Mouse (Mus musculus): ENCODE results near the gene 3110070M22Rik. TPM values are rescaled to one million over a fixed set of nuclear protein-coding genes. Genes with fewer than 3 reads are reported as not detected.
A peak's percentile ranks its signal among the peaks of the same experiment; 100 is the strongest.
"Not testable (repeated sequence)": the region's sequence is repeated elsewhere in the genome, so short reads cannot be mapped to it uniquely, and the experiment has no call there.

The 3110070M22Rik gene
- 0.88 TPM in 1 of 2 replicates, not detected in the other for polyA plus RNA-seq (2011; ENCODE audit: insufficient read depth, insufficient read length, low replicate concordance, missing spikeins)

GRCm38 (mm10) chr13:119487880-119488580 lies at the start of gene 3110070M22Rik, which contains the start of gene Tmem267:
Gene 3110070M22Rik, minus strand, starts transcription at chr13:119488383.
Gene Tmem267, plus strand, starts transcription at chr13:119488039.
- 69% methylated on average over 87 of the region's 87 CpGs for WGBS
- TF ChIP-seq CTCF (IDR thresholded peaks at IDR 0.05; ENCODE audit: control insufficient read depth, insufficient read depth, low read length), result peak; percentile 44; the same call in 1 of the 2 replicates
- TF ChIP-seq POLR2A (IDR thresholded peaks at IDR 0.05; ENCODE audit: borderline replicate concordance, control insufficient read depth, low read depth, low read length), result no peak

DNA sequence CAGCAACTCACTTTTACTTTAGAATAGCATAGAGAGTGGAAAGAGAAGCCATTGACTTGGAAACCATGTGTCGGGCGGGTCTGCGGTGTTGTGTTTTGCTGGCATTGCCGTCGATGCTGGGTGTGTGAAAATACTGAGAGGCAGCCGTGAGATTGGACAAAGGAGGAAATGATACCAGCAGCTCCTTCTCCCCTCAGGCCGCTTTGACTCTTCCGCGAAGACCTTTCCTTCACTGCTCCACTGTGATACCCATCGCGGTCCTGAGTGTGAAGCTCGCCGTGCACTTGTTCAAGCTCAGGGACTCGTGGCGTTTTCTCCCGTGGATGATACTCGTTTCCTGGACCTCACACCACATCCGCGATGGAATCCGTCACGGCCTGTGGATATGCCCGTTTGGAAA lies 6.8 kb upstream of the 3110070M22Rik start:
- not testable (repeated sequence) for H3K4me3 ChIP-seq (replicated peaks; ENCODE audit: control insufficient read depth, low read depth, low read length); H3K27ac ChIP-seq (ENCODE audit: control insufficient read depth, insufficient read depth, low read depth, low read length, poor library complexity); H3K4me1 ChIP-seq (ENCODE audit: control insufficient read depth, insufficient read depth, low read length)
- WGBS, result 87% methylated on average over 13 of the region's 22 CpGs

More at GRCm38 (mm10) chr13:119487880-119488580, at the start of gene 3110070M22Rik, which contains the start of gene Tmem267:
- Histone ChIP-seq H3K4me1 (ENCODE audit: control insufficient read depth, insufficient read depth, low read length) (no peaks in the 10 kb centered on the region), H3K4me3 (replicated peaks; ENCODE audit: control insufficient read depth, low read depth, low read length) (peak within 1 kb of the TSS; percentile 85), H3K27ac (ENCODE audit: control insufficient read depth, insufficient read depth, low read depth, low read length, poor library complexity) (peak within 1 kb of the TSS; percentile 5)

- 86% methylated on average over 10 of the region's 10 CpGs for WGBS
- H3K27ac ChIP-seq (ENCODE audit: control insufficient read depth, insufficient read depth, low read depth, low read length, poor library complexity); H3K4me1 ChIP-seq (ENCODE audit: control insufficient read depth, insufficient read depth, low read length); H3K4me3 ChIP-seq (replicated peaks; ENCODE audit: control insufficient read depth, low read depth, low read length): not testable (repeated sequence)
Measured at GRCm38 (mm10) chr13:119492083-119492482, 3.9 kb upstream of the 3110070M22Rik start.

DNA sequence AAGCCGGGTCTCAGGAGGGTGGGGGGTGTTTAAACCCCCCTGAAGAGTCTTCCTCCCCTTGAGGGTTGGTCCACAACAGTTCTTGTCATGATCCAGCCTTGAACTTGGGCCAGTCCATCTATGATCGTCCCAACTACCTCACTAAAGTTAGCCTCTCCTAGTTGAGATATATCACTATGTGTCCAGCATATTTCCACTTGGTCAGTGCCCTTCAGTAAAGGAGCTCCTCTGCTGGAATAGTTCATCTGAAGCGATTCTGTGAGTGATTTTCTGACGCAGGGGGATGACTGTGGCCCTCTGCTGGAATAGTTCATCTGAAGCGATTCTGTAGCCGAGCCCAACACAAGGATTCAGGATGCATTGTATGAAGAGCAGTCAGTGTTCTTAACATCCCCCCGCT lies 829 bp downstream of the 3110070M22Rik start:
- Histone ChIP-seq H3K4me1 (ENCODE audit: control insufficient read depth, insufficient read depth, low read length) (no peaks in the 10 kb centered on the region), H3K4me3 (replicated peaks; ENCODE audit: control insufficient read depth, low read depth, low read length) (peak overlapping the region; percentile 85), H3K27ac (ENCODE audit: control insufficient read depth, insufficient read depth, low read depth, low read length, poor library complexity) (no peak overlapping the region)
- no peak for TF ChIP-seq CTCF (IDR thresholded peaks at IDR 0.05; ENCODE audit: control insufficient read depth, insufficient read depth, low read length)
- whole genome bisulfite sequencing, result 54% methylated on average over 7 of the region's 7 CpGs

DNA sequence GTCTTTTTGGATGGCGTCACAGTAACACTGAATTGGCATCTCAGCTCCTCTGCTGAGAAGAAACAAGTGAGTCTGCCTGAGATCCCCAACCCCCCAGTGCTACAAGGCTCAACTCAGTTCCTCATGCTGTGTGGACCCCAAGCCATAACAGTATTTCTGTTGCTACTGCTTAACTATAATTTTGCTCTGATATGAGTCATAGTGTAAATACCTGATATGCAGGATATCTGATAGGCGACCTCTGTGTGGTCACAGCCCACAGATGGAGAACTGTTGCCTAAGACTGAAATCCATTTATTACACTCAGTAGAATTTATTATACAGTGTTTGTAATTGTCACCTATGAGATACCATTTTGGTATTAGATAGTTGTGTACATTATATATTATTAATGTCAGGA lies 10.4 kb downstream of the 3110070M22Rik start:
- no peaks in the 10 kb centered on the region for H3K4me1 ChIP-seq (ENCODE audit: control insufficient read depth, insufficient read depth, low read length)
- WGBS, result 82% methylated on average over 2 of the region's 2 CpGs
- no peak overlapping the region for H3K27ac ChIP-seq (ENCODE audit: control insufficient read depth, insufficient read depth, low read depth, low read length, poor library complexity)
- H3K4me3 ChIP-seq (replicated peaks; ENCODE audit: control insufficient read depth, low read depth, low read length), result no peak overlapping the region
- TF ChIP-seq POLR2A (IDR thresholded peaks at IDR 0.05; ENCODE audit: borderline replicate concordance, control insufficient read depth, low read depth, low read length) (no peak), CTCF (IDR thresholded peaks at IDR 0.05; ENCODE audit: control insufficient read depth, insufficient read depth, low read length) (no peak)

DNA sequence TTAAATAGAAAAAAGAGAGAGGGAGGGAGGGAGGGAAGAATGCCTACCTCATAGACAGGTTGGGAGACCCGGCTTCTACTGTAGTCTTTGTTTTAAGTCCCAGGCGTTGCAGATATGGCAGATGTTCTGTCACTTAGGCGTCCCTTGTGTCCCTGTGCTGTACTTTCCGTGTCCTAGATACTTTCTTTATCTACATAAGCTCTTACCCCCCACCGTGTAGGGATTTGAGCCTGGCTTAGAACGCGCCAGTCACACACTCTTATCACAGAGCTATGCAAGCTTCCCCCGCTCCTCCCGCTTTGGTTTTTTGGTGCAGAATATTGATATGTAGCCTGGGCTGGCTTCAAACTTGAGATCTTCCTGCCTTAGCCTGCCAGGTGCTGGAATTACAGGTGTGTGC lies 11.6 kb downstream of the 3110070M22Rik start:
- TF ChIP-seq POLR2A (IDR thresholded peaks at IDR 0.05; ENCODE audit: borderline replicate concordance, control insufficient read depth, low read depth, low read length), result no peak
- no peak for TF ChIP-seq CTCF (IDR thresholded peaks at IDR 0.05; ENCODE audit: control insufficient read depth, insufficient read depth, low read length)
- Histone ChIP-seq H3K4me3 (replicated peaks; ENCODE audit: control insufficient read depth, low read depth, low read length) (no peak overlapping the region), H3K4me1 (ENCODE audit: control insufficient read depth, insufficient read depth, low read length) (no peaks in the 10 kb centered on the region), H3K27ac (ENCODE audit: control insufficient read depth, insufficient read depth, low read depth, low read length, poor library complexity) (no peak overlapping the region)
- 80% methylated on average over 9 of the region's 9 CpGs for WGBS

DNA sequence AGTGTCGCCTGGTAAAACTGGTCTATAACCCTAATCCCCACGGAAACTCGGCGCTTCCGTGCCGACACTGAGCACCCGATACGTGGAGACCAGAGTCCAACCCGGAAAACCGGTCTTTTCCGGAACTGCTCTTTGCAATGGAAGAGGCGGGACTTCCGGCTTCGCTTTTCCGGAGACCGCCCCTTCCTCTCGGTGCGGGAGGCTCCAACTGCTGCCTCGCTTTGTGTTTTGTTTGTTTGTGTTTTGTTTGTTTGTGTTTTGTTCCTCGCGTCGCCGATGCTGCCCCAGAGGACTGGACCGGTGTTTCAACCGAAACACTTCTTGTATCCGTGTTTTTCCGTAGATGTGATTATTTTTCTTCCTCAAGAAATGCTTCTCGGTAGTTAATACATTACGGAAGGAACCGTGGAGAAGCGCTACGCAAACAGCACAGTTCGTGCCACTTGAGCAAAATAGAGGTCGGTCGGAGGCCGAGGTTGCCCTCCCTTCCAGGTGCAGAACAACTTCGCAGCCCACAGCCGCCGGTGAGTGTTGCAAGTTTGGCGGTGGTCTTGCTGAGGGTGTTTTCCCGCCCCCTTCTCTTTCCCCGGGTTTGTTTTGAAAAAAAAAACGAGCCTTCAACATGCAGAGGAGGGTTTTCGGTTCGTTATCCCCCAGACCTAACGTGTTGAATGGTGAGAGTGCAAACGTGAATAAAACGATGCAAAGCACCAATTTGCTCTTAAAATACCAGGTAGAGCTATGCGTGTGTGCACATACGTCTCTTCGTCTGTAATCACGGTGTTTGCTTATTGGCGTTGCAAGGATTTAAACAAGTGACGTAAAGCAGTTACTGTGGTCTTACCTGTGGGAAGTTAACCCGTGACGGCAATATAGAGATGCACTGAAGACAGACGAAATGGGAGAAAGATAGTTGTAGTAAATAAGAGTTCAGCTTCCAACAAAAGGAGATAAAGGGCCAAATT lies 25.3 kb downstream of the 3110070M22Rik start, which contains the start of gene 4833420G17Rik:
Gene 4833420G17Rik, plus strand, starts transcription at position 173 of the 965 bp plus-strand sequence.
- Histone ChIP-seq H3K4me3 (replicated peaks; ENCODE audit: control insufficient read depth, low read depth, low read length) (peak within 1 kb of the TSS; percentile 96), H3K4me1 (ENCODE audit: control insufficient read depth, insufficient read depth, low read length) (no peaks in the 10 kb centered on the region; the same call in 1 of the 2 replicates), H3K27ac (ENCODE audit: control insufficient read depth, insufficient read depth, low read depth, low read length, poor library complexity) (peak within 1 kb of the TSS; percentile 54)
- peak; percentile 93 for TF ChIP-seq POLR2A (IDR thresholded peaks at IDR 0.05; ENCODE audit: borderline replicate concordance, control insufficient read depth, low read depth, low read length)
- no peak for TF ChIP-seq CTCF (IDR thresholded peaks at IDR 0.05; ENCODE audit: control insufficient read depth, insufficient read depth, low read length)
- 5% methylated on average over 57 of the region's 57 CpGs for WGBS

DNA sequence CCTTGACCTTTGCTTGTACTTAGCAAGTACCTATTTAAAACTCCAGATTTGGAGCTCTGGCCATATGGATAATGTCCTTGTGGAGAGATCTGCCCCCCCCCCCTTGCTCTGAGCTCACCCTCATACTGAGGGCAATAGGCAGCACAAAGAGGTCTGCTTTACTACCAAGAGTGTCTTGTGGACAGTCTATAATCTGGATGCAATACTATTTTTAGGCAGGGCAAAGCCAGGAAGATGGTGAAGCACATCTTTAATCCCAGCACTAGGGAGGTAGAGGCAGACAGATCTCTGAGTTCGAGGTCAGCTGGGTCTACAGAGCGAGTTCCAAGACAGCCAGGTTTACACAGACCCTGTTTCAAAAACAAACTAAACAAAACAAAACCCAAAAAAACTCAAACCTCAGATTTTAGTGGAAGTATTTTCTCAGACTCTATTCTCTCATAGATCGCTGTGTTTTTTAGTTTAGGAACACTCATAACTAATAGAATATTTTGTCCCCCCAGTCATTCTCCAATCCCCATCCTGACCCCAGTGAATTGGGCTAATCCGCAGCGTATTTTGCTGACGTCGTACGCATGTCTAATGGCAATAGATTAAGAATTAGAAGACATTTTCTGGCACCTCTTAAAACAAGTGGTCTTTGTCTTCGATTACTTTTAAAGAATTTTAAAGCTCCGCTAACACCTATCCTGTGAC lies 26.1 kb downstream of the 3110070M22Rik start:
- WGBS, result 5% methylated on average over 10 of the region's 10 CpGs
- no peaks in the 10 kb centered on the region; the same call in 1 of the 2 replicates for H3K4me1 ChIP-seq (ENCODE audit: control insufficient read depth, insufficient read depth, low read length)
- peak overlapping the region; percentile 96 for H3K4me3 ChIP-seq (replicated peaks; ENCODE audit: control insufficient read depth, low read depth, low read length)
- H3K27ac ChIP-seq (ENCODE audit: control insufficient read depth, insufficient read depth, low read depth, low read length, poor library complexity), result peak overlapping the region; percentile 54
- TF ChIP-seq POLR2A (IDR thresholded peaks at IDR 0.05; ENCODE audit: borderline replicate concordance, control insufficient read depth, low read depth, low read length), result no peak
- TF ChIP-seq CTCF (IDR thresholded peaks at IDR 0.05; ENCODE audit: control insufficient read depth, insufficient read depth, low read length), result no peak

Measured in bone marrow, adult 2 months (tissue).